Mouse (Mus musculus) forebrain, embryonic 12.5 days (tissue): Measurements from ENCODE around the gene Nradd. TPM values are rescaled to one million over a fixed set of nuclear protein-coding genes. Genes with fewer than 3 reads are reported as not detected.
A peak's percentile ranks its signal among the peaks of the same experiment; 100 is the strongest.

ENCODE experiments used
- ATAC-seq: fragments of 200-750 bp; cut with Nextera tagmentation; 2 replicates; pipeline ENCODE4 v1.8.0; 2017; ENCODE audit warnings: moderate TSS enrichment; ENCODE audit not compliant: low FRiP score
- H3K27ac ChIP-seq: fragments of 300-500 bp; sonication (generic); 2 replicates; pipeline ENCODE4 v1.5.1; 2016; ENCODE audit warnings: mild to moderate bottlenecking
- H3K27me3 ChIP-seq: fragments of 300-500 bp; sonication (generic); 2 replicates; pipeline ENCODE4 v1.6.1; 2016; ENCODE audit warnings: mild to moderate bottlenecking
- H3K36me3 ChIP-seq: fragments of 300-500 bp; sonication (generic); replicated peaks from 2 replicates; pipeline ENCODE4 v1.6.1; 2016; ENCODE audit warnings: mild to moderate bottlenecking
- H3K4me1 ChIP-seq: fragments of 300-500 bp; sonication (generic); 2 replicates; pipeline ENCODE4 v1.6.1; 2016
- H3K4me2 ChIP-seq: fragments of 300-500 bp; sonication (generic); 2 replicates; pipeline ENCODE4 v1.6.1; 2016; ENCODE audit warnings: mild to moderate bottlenecking, moderate library complexity
- H3K4me3 ChIP-seq: fragments of 300-500 bp; sonication (generic); replicated peaks from 2 replicates; pipeline ENCODE4 v1.5.1; 2016; ENCODE audit warnings: mild to moderate bottlenecking
- H3K9ac ChIP-seq: fragments of 300-500 bp; sonication (generic); 2 replicates; pipeline ENCODE4 v1.6.1; 2016; ENCODE audit warnings: mild to moderate bottlenecking
- H3K9me3 ChIP-seq: fragments of 300-500 bp; sonication (generic); 2 replicates; pipeline ENCODE4 v1.6.1; 2016
- WGBS: fragments of 180-500 bp; shearing (Covaris S2); methylation state at CpG from one replicate; pipeline ENCODE4 v1.1.7; 2016; 5-methylcytosine and 5-hydroxymethylcytosine counted together
- polyA plus RNA-seq: library from polyadenylated mRNA; unstranded; fragments of >200 nt; fragmentation: Nextera tagmentation; extraction: Ambion mirVana; gene quantifications from 2 replicates; pipeline ENCODE4 v1.2.1, GENCODE M21; 2016

Nradd gene
- 31.0 and 32.0 TPM in 2 replicates for polyA plus RNA-seq

DNA sequence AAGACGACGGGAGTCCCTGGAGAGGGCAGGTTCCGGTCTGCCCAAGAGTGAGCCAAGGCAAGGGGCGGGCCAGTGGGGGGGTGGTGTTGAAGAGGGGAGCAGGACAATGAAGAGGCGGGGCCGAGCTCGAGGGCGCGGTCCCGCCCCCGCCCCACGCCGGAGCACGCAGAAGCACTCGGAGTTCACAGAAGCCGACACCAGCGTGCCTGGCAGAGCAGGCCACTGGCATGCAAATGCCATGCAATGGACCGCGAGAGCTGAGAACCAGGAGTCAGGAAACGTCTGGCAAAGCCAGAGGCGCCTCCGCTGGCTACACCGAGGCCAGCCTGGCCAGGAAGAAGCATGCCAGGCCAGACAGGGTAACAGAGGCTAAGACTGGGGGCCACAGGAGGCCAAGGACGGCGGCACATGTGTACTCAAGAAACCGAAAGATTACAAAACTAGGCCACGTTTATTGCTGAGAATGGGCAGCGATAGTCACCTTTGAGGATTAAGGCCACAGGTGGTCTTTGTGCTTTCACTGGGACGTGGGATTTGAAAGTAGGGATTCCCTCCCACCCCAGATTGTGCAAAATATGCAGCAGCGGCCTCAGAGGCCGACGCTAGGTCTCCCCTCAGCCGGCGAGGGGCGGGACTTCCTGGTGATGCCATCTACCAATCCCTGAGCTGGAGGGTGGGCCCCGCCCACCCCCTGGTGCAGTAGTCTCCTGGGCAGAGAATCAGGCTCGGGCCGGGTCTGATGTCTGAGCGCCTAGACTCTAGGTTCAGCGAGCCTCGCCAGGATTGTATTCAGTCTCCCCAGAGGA is at the start of gene Nradd:
Gene Nradd, minus strand, starts transcription at position 92 of the 806 bp plus-strand sequence.
- Histone ChIP-seq H3K9ac (peak within 1 kb of the TSS; percentile 69), H3K4me1 (peaks cover 22% of the 10 kb centered on the region), H3K27me3 (no peaks in the 10 kb centered on the region), H3K9me3 (no peaks in the 10 kb centered on the region), H3K4me2 (peak within 1 kb of the TSS; percentile 75), H3K27ac (peak within 1 kb of the TSS; percentile 83), H3K4me3 (peak within 1 kb of the TSS; percentile 54), H3K36me3 (peaks cover 24% of the 10 kb centered on the region)
- under 1% methylated on average over 41 of the region's 41 CpGs for WGBS
- peak; percentile 97 for ATAC-seq

DNA sequence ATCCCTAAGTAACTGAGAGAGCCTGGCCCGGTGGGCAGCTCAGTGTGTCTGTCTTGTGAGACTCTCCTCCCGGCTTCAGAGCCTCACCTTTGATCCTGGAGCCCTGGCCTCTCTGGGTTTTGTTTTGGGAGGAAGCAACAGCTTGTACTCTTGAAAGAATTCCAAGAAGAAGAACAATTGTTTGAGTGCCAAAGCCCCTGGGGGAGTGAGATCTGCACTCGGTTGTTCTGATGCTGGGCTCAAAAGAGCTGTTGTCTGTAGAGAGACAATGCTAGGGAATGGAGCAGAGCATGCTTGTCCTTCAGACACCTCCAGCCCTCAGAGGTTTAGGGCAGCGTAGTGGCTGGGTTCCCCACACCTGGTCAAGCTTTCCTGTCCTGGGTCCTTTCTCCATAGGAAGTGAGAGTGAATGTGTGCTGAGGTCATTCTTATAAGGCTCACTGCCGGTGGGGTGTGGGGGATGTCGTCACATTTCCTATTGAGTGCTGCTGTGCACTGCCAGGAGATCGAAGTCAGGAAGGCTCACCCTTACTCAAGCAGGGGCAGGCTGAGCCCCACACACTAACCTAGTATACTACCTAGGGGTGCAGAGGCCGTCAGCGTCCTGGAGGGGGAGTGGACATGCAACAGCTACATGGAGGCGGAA is 49.0 kb upstream of the Nradd start:
- no peaks in the 10 kb centered on the region for H3K27me3 ChIP-seq
- no peaks in the 10 kb centered on the region for H3K36me3 ChIP-seq
- H3K4me1 ChIP-seq = peaks cover 19% of the 10 kb centered on the region
- no peaks in the 10 kb centered on the region for H3K9me3 ChIP-seq
- H3K4me3 ChIP-seq = no peak overlapping the region
- H3K27ac ChIP-seq = peak overlapping the region; percentile 61; the same call in 1 of the 2 replicates
- no peak overlapping the region; the same call in 1 of the 2 replicates for H3K9ac ChIP-seq
- H3K4me2 ChIP-seq = no peak overlapping the region
- WGBS = 57% methylated on average over 10 of the region's 10 CpGs
- ATAC-seq = no peak

DNA sequence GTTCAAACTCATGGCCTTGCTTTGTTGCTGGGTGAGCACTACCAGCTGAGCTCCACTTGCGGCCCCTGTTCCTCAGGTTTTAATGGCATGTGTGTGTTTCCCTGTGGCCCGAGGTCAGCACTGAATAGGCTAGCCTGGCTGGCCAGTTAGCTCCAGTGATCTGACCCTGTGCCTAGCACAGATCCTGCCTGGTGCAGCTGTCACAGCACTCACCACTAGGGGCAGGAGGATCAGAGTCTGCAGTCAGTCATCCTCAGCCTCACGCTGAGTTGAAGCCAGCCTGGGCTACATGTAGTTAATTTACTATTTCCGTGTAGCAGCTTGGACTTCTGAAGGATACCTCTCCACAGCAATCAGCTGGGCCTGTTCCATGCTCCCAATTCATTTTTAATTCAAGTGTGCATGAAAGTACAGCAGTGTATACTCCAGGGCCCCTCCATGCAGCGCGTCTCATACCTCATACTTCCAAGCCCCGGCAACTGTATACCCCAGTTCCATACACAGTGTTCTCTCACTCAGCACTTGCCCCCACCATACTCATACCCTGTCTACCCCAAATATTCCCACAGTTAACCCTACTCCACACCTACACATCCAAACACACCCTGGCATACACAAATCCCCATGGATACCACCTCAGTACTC is 48.3 kb upstream of the Nradd start:
- Histone ChIP-seq H3K27ac (peak overlapping the region; percentile 61; the same call in 1 of the 2 replicates), H3K9me3 (no peaks in the 10 kb centered on the region), H3K4me1 (peaks cover 13% of the 10 kb centered on the region), H3K36me3 (no peaks in the 10 kb centered on the region), H3K4me3 (no peak overlapping the region), H3K9ac (no peak overlapping the region; the same call in 1 of the 2 replicates), H3K27me3 (no peaks in the 10 kb centered on the region), H3K4me2 (no peak overlapping the region)
- peak; percentile 44; the same call in 1 of the 2 replicates for ATAC-seq
- WGBS = 61% methylated on average over 7 of the region's 7 CpGs

DNA sequence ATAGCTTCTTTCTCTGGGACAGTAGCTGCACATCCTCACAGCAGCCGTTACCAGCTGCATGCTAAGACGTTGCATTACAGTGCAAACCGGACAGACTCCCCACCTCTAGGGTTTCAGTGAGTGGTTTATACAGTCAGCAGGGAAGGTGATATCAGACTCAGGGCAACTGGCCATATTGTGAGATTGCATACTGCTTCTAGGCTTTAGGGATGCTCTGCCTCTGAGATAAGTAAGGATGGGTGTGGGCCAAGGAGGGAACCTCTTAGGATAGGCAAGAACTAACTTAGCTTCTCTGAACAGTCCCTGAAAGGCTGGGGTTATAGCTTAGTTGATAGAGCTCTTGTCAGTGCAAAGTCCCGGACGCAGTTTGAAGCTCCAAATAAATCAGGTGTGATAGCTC is 45.5 kb upstream of the Nradd start:
- Histone ChIP-seq H3K4me3 (no peak overlapping the region), H3K9me3 (no peaks in the 10 kb centered on the region), H3K4me2 (no peak overlapping the region), H3K4me1 (peaks cover 31% of the 10 kb centered on the region), H3K27me3 (no peaks in the 10 kb centered on the region), H3K9ac (no peak overlapping the region), H3K36me3 (no peaks in the 10 kb centered on the region), H3K27ac (no peak overlapping the region)
- no peak for ATAC-seq
- 93% methylated on average over 5 of the region's 5 CpGs for WGBS

DNA sequence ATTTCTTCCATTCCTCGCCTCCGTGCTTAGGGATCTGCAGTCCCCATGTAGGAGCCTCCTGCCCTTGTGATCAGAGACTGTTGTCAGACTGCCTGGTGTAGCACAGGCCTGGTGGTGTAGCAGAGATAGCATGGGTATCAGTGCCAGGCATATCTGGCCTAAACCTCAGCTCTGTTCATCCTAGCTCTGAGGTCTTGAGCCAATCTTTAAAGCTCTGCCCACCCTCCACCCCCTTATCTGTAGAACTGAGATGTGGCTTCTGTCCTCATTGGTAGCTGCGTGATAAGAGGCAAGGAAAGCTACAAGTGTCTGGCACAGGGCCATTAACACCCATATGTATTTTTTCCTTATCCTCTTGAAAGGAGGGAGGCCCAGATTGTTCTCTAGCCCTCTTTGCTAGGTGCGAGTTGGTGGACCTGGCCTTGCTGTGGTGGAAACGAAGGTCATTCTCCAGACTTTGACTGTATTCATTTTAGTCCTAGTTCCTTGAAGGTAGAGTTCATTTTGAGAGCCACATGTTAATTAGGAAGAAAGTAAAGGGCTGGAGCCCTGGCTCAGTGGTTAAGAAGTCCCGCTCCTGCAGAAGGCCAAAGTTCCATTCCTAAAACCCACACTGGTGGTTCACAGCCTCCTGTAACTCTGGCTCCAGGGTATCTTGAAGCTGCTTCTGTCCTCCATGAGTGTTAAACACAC is 44.5 kb upstream of the Nradd start:
- no peak overlapping the region for H3K4me2 ChIP-seq
- ATAC-seq = no peak
- H3K4me3 ChIP-seq = no peak overlapping the region
- H3K27ac ChIP-seq = no peak overlapping the region
- H3K9ac ChIP-seq = no peak overlapping the region
- no peaks in the 10 kb centered on the region for H3K36me3 ChIP-seq
- peaks cover 31% of the 10 kb centered on the region for H3K4me1 ChIP-seq
- 97% methylated on average over 6 of the region's 6 CpGs for WGBS
- H3K27me3 ChIP-seq = no peaks in the 10 kb centered on the region
- H3K9me3 ChIP-seq = no peaks in the 10 kb centered on the region

DNA sequence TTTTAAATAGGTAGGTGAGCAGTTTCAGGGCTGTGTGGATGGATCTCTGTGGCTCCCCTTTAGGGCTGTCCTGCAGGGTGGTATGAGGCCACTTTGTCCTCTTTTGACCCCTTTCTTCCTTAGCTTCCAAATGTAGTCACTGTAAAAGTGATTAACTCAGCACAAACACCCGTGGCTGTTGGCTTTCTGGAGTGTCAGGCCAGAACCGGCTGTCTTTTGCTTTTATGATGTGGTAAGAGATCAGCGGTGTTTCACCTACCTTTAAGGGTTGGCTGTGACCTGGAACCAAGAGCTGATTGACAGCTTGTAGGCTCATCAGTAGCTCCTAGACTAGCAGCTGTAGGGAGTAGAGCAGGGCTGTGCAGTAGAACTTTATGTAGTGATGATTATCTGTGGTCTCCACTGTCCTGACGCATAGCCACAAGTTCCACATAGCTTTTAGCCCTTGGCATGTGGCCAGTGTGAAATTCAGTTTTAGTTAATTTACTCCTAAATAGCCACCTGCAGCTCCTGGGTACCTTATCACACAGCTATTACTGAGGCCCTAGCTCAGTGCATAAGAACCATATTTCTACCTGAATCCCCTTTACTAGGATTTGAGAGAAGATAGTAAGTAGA is 43.1 kb upstream of the Nradd start:
- WGBS = 80% methylated on average over 4 of the region's 4 CpGs
- Histone ChIP-seq H3K4me3 (no peak overlapping the region), H3K4me2 (no peak overlapping the region), H3K4me1 (peaks cover 18% of the 10 kb centered on the region), H3K36me3 (no peaks in the 10 kb centered on the region), H3K27ac (no peak overlapping the region), H3K9me3 (no peaks in the 10 kb centered on the region), H3K9ac (no peak overlapping the region), H3K27me3 (no peaks in the 10 kb centered on the region)
- ATAC-seq = no peak

DNA sequence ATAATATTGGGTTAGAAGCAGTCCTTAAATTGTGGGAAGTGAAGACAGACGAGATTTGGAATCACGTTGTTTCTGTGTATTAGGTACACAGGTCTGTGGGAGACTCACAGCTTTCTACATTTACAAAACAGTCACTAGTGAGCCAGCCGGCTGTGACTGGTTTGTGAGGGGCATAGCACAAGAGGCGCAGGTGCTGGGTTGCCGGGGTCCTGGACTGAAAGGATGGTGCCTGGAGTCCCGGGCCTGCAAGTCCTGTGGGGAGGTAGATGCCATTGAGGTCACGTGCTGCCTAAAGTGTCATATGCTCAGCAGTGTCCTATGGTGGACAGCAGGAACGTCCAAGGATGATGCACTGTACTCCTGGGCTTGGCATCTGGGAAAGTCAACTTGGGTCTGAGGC is 42.1 kb upstream of the Nradd start:
- WGBS = 44% methylated on average over 8 of the region's 8 CpGs
- Histone ChIP-seq H3K4me1 (peaks cover 18% of the 10 kb centered on the region), H3K27me3 (no peaks in the 10 kb centered on the region), H3K4me3 (no peak overlapping the region), H3K4me2 (no peak overlapping the region), H3K9me3 (no peaks in the 10 kb centered on the region), H3K9ac (no peak overlapping the region), H3K27ac (peak overlapping the region; percentile 10; the same call in 1 of the 2 replicates), H3K36me3 (no peaks in the 10 kb centered on the region)
- no peak for ATAC-seq

DNA sequence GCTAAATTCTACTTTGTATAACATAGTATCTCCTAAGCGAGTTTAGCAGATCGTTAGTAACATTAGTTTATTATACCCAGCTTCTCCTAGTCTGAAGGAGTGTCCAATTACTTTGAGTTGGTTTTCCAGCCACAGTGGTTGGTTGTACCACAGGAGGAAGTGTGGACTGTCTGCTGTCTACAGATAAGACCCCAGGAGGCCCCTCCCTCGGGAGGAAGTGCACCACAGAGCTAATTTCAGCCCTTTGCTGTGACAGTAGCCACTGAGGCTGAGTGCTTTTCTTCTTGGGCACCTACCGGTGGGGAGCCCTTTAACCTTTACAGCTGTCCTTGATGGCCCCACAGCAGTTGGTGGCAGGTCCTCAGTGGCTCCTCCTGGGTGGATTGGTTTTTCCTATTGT is 41.7 kb upstream of the Nradd start:
- H3K9me3 ChIP-seq = no peaks in the 10 kb centered on the region
- ATAC-seq = 0 out of 2 replicates have a peak, but pooled peaks have one; percentile 36
- no peaks in the 10 kb centered on the region for H3K36me3 ChIP-seq
- peak overlapping the region; percentile 62; the same call in 1 of the 2 replicates for H3K27ac ChIP-seq
- H3K4me3 ChIP-seq = no peak overlapping the region
- H3K27me3 ChIP-seq = no peaks in the 10 kb centered on the region
- WGBS = 19% methylated on average over 4 of the region's 4 CpGs
- peaks cover 18% of the 10 kb centered on the region for H3K4me1 ChIP-seq
- no peak overlapping the region for H3K9ac ChIP-seq
- no peak overlapping the region for H3K4me2 ChIP-seq

DNA sequence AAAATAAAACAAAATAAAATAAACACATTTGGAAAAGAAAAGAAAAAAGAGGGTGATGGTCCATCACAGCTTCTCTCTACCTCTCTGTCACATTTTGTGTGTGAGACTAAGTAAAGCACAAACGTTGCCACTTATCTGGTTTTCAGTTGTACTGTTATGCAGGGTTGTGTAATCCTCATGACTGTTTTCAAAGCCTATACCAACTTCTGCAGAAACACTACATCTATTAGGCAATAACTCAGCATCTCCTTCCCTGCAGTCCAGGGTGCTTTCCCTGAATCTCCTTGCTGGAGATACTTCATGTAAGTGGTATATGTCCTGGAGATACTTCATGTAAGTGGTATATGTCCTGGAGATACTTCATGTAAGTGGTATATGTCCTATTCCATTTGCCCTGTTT is 38.6 kb upstream of the Nradd start:
- Histone ChIP-seq H3K27me3 (no peaks in the 10 kb centered on the region), H3K27ac (no peak overlapping the region), H3K4me1 (peaks cover 20% of the 10 kb centered on the region), H3K9ac (no peak overlapping the region), H3K4me2 (no peak overlapping the region), H3K36me3 (0 out of 2 replicates have a peak, but pooled peaks cover 5% of the 10 kb centered on the region), H3K4me3 (no peak overlapping the region), H3K9me3 (no peaks in the 10 kb centered on the region)
- 90% methylated on average over 1 of the region's 1 CpGs for WGBS
- no peak for ATAC-seq

DNA sequence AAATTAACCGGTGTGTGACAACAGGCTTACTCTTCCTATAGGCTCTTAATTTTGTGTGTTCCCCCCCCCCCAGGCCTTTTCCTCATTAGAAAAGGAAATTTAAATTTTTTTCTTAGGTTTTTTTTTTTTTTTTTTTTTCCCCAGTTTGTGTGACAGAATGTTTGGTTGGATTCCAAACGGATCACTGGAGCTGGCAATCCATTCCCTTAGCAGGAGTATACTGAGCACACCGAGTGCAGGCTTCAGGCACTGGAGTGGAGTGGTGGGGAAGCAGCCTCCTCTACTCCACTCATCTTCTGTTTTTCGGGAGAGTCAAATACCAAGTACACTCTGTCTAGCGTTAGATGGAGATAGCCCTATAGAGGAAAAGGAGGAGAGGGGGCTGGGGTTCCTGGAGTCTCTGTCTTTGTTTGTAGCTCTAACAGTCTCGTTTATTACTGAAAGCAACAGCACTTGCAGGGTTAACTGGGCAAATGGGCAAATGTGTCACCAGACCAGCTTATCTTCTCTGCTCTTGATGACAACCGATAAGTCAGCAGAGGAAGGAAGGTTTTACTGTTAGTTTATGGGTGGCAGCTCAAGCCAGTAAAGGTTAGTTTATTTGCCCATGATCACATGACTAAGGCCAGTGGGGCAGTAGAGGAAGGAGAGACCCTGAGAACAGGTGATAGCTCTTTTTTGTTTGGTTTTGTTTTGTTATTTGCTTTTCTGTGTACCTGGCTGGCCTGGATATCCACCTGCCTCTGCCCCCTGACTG is 36.8 kb upstream of the Nradd start:
- Histone ChIP-seq H3K9me3 (no peaks in the 10 kb centered on the region), H3K4me3 (no peak overlapping the region), H3K36me3 (0 out of 2 replicates have a peak, but pooled peaks cover 5% of the 10 kb centered on the region), H3K9ac (no peak overlapping the region), H3K4me1 (peaks cover 16% of the 10 kb centered on the region), H3K27me3 (no peaks in the 10 kb centered on the region), H3K27ac (no peak overlapping the region), H3K4me2 (no peak overlapping the region)
- ATAC-seq = no peak
- WGBS = 88% methylated on average over 7 of the region's 7 CpGs

DNA sequence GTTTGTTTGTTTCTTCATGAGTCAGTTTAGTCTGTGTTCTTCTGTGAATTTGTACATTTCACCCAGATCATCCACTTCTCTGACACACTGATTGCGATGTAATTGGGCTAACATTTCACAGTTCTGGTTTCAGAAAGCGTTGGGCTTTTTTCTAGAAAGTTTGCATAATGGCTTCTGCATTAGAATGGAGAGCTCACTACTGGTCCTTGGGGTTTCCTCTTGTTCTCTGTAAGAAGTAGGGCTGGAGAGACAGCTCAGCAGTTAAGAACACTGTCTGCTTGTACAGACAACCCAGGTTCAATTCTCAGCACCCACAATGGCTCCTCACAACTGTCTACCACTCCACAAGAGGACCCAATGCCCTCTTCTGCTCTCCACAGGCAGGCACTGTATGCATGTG is 36.0 kb upstream of the Nradd start:
- no peak overlapping the region for H3K4me2 ChIP-seq
- no peak overlapping the region for H3K27ac ChIP-seq
- 0 out of 2 replicates have a peak, but pooled peaks cover 5% of the 10 kb centered on the region for H3K36me3 ChIP-seq
- H3K9me3 ChIP-seq = no peaks in the 10 kb centered on the region
- H3K9ac ChIP-seq = no peak overlapping the region
- no peaks in the 10 kb centered on the region for H3K27me3 ChIP-seq
- WGBS = 85% methylated on average over 2 of the region's 2 CpGs
- peaks cover 19% of the 10 kb centered on the region for H3K4me1 ChIP-seq
- ATAC-seq = no peak
- no peak overlapping the region for H3K4me3 ChIP-seq
